Mouse (Mus musculus): ENCODE data around the gene Prkn. TPM values are rescaled to one million over a fixed set of nuclear protein-coding genes. Genes with fewer than 3 reads are reported as not detected.

Prkn gene
- 10 to 100 TPM; 15.2 to 21.4 TPM for total RNA-seq (2021)

GRCm38 (mm10) chr17:10840148-10840707 is at the start of gene Prkn, which contains the start of gene Pacrg:
Gene Prkn (plus strand): TSS chr17:10840384.
Gene Pacrg (minus strand): TSS chr17:10840311.
- peak; percentile 96 to 99 for DNase-seq (ENCODE audit: low spot score in 2 of 2)
- intact Hi-C loops (cut with DNase I) = no loop called here

GRCm38 (mm10) chr17:10791661-10792060 is 48.5 kb upstream of the Prkn start:
- intact Hi-C loops (cut with DNase I) = no loop called here
- peak in 1 of 2 experiments; percentile 34 for DNase-seq (ENCODE audit: low spot score in 2 of 2)

GRCm38 (mm10) chr17:10806692-10807091 is 33.5 kb upstream of the Prkn start:
- no peak for DNase-seq (ENCODE audit: low spot score in 2 of 2)
- intact Hi-C loops (cut with DNase I) = no loop called here

GRCm38 (mm10) chr17:10807261-10807998 is 32.8 kb upstream of the Prkn start:
- peak in 1 of 2 experiments; percentile 15 for DNase-seq (ENCODE audit: low spot score in 2 of 2)
- intact Hi-C loops (cut with DNase I) = no loop called here

- DNase-seq (ENCODE audit: low spot score in 2 of 2) = no peak
- intact Hi-C loops (cut with DNase I) = no loop called here
Measured at GRCm38 (mm10) chr17:10808571-10808970, 31.6 kb upstream of the Prkn start.

- no peak for DNase-seq (ENCODE audit: low spot score in 2 of 2)
- intact Hi-C loops (cut with DNase I) = no loop called here
Measured at GRCm38 (mm10) chr17:10818971-10819370, 21.2 kb upstream of the Prkn start.

GRCm38 (mm10) chr17:10840731-10841201 is 582 bp downstream of the Prkn start:
- peak; percentile 58 to 74 for DNase-seq (ENCODE audit: low spot score in 2 of 2)
- intact Hi-C loops (cut with DNase I) = no loop called here

GRCm38 (mm10) chr17:10854207-10854606 is 14.0 kb downstream of the Prkn start:
- intact Hi-C loops (cut with DNase I) = no loop called here
- peak; percentile 35 to 38 for DNase-seq (ENCODE audit: low spot score in 2 of 2)

- intact Hi-C loops (cut with DNase I) = no loop called here
- DNase-seq (ENCODE audit: low spot score in 2 of 2) = no peak
Measured at GRCm38 (mm10) chr17:10874208-10875187, 34.3 kb downstream of the Prkn start.

- no peak for DNase-seq (ENCODE audit: low spot score in 2 of 2)
- intact Hi-C loops (cut with DNase I) = no loop called here
Measured at GRCm38 (mm10) chr17:10878986-10879385, 38.8 kb downstream of the Prkn start.

GRCm38 (mm10) chr17:10882260-10882659 is 42.1 kb downstream of the Prkn start:
- intact Hi-C loops (cut with DNase I) = no loop called here
- DNase-seq (ENCODE audit: low spot score in 2 of 2) = no peak

GRCm38 (mm10) chr17:10887924-10888323 is 47.7 kb downstream of the Prkn start:
- DNase-seq (ENCODE audit: low spot score in 2 of 2) = no peak
- intact Hi-C loops (cut with DNase I) = no loop called here

- intact Hi-C loops (cut with DNase I) = no loop called here
- DNase-seq (ENCODE audit: low spot score in 2 of 2) = no peak
Measured at GRCm38 (mm10) chr17:10901686-10902228, 61.6 kb downstream of the Prkn start.

GRCm38 (mm10) chr17:10936698-10937097 is 96.5 kb downstream of the Prkn start:
- intact Hi-C loops (cut with DNase I) = no loop called here
- no peak for DNase-seq (ENCODE audit: low spot score in 2 of 2)

GRCm38 (mm10) chr17:10937844-10938243 is 97.7 kb downstream of the Prkn start:
- DNase-seq (ENCODE audit: low spot score in 2 of 2) = no peak
- intact Hi-C loops (cut with DNase I) = no loop called here

GRCm38 (mm10) chr17:10938755-10939154 is 98.6 kb downstream of the Prkn start:
- no peak for DNase-seq (ENCODE audit: low spot score in 2 of 2)
- intact Hi-C loops (cut with DNase I) = no loop called here

- intact Hi-C loops (cut with DNase I) = no loop called here
Measured at GRCm38 (mm10) chr17:10946552-10946951, 106.4 kb downstream of the Prkn start.

GRCm38 (mm10) chr17:10947614-10948013 is 107.4 kb downstream of the Prkn start:
- intact Hi-C loops (cut with DNase I) = no loop called here
- DNase-seq (ENCODE audit: low spot score in 2 of 2) = no peak

More at GRCm38 (mm10) chr17:10946552-10946951, 106.4 kb downstream of the Prkn start:
- no peak for DNase-seq (ENCODE audit: low spot score in 2 of 2)

- no peak for DNase-seq (ENCODE audit: low spot score in 2 of 2)
- intact Hi-C loops (cut with DNase I) = no loop called here
Measured at GRCm38 (mm10) chr17:10959066-10959864, 119.1 kb downstream of the Prkn start.
